25 mouse cellular contexts compared by ENCODE assay signal in the genomic region with DNA sequence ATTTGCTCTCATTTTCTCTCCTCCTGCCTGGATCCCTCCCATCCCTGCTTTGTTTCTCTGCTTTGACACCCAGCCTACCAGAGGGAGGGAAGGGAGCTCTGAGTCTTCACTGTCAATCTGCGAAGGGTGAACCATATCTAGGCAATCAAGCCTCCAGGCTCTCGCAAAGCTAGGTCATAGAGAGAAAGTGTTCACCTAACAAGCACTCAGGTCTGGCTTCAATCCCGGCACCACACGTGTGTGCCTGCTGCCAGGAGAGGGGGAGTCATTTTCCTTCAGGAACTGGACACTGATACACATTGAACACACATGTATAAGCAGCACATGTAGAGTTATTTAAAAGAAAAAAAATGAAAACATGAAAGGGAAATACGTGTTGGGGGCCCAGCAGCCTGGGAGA.
DNase-seq lines count a peak whose midpoint lies in the region; ATAC-seq and TF ChIP-seq lines count a peak whose summit lies in the region.
"Had no signal": no experiment of that assay in that cellular context is flagged by ENCODE, and none has a peak within 500 bp of the region (broad histone marks: within the 10 kb centered on the region; RNA-seq: fewer than 3 reads in every experiment).

No protein-coding gene starts in this region.

- no peak for TF ChIP-seq EP300 in heart, adult 2 months (IDR thresholded peaks at IDR 0.05; ENCODE audit: insufficient read depth, low read depth, low read length)

- TF ChIP-seq CTCF in heart, adult 2 months (IDR thresholded peaks at IDR 0.05): no peak
- no peak for TF ChIP-seq CTCF in brain, embryonic 14.5 days (IDR thresholded peaks at IDR 0.05; ENCODE audit: borderline replicate concordance, extremely low read depth, insufficient read depth, insufficient read length)

- peak overlapping the region; percentile 67 for H3K27ac ChIP-seq in heart, adult 2 months
- H3K27ac ChIP-seq in midbrain, embryonic 10.5 days (replicated peaks): peak overlapping the region; percentile 14; the same call in 1 of the 2 replicates
- no peak overlapping the region for H3K27ac ChIP-seq in midbrain, embryonic 14.5 days (replicated peaks; ENCODE audit: low read depth, low read length)
- H3K27ac ChIP-seq: embryonic facial prominence, embryonic 10.5 days; embryonic facial prominence, embryonic 15.5 days; forebrain, embryonic 13.5 days; hindbrain, embryonic 15.5 days; lung, embryonic 15.5 days; midbrain, embryonic 12.5 days; stomach, postnatal 0 days had no signal

- no peaks in the 10 kb centered on the region for H3K27me3 ChIP-seq in heart, adult 2 months (ENCODE audit: control insufficient read depth, insufficient read depth, low read length)
- no peaks in the 10 kb centered on the region for H3K27me3 ChIP-seq in midbrain, embryonic 10.5 days (ENCODE audit: low read depth, poor library complexity, severe bottlenecking)
- H3K27me3 ChIP-seq in midbrain, embryonic 14.5 days (ENCODE audit: control insufficient read depth, insufficient read depth, low read length): no peaks in the 10 kb centered on the region
- H3K27me3 ChIP-seq: embryonic facial prominence, embryonic 15.5 days; forebrain, embryonic 13.5 days; heart, embryonic 15.5 days; hindbrain, embryonic 15.5 days; lung, embryonic 15.5 days; midbrain, embryonic 12.5 days had no signal

- 0 out of 2 replicates have a peak, but pooled peaks cover 5% of the 10 kb centered on the region for H3K9me3 ChIP-seq in midbrain, embryonic 10.5 days (replicated peaks)
- no peaks in the 10 kb centered on the region for H3K9me3 ChIP-seq in midbrain, embryonic 14.5 days (ENCODE audit: control insufficient read depth, low read length)
- H3K9me3 ChIP-seq: embryonic facial prominence, embryonic 15.5 days; forebrain, embryonic 13.5 days; heart, embryonic 15.5 days; hindbrain, embryonic 15.5 days; midbrain, embryonic 12.5 days had no signal

- no peak overlapping the region for H3K9ac ChIP-seq in heart, adult 2 months (ENCODE audit: low read depth, low read length)
- no peak overlapping the region for H3K9ac ChIP-seq in midbrain, embryonic 14.5 days (replicated peaks; ENCODE audit: low read length)
- H3K9ac ChIP-seq: embryonic facial prominence, embryonic 15.5 days; forebrain, embryonic 13.5 days; heart, embryonic 15.5 days; hindbrain, embryonic 15.5 days; lung, embryonic 15.5 days; midbrain, embryonic 12.5 days had no signal

- intact Hi-C loops in heart, adult 2 months (cut with DNase I): no loop called here

- H3K79me2 ChIP-seq in heart, adult 2 months (replicated peaks; ENCODE audit: control insufficient read depth, insufficient read depth, low read length): no peaks in the 10 kb centered on the region

- peaks cover 1% of the 10 kb centered on the region; the same call in 1 of the 2 replicates for H3K4me1 ChIP-seq in heart, adult 2 months (ENCODE audit: control insufficient read depth, insufficient read depth, low read length)
- H3K4me1 ChIP-seq in midbrain, embryonic 10.5 days: peaks cover 25% of the 10 kb centered on the region
- 0 out of 2 replicates have a peak, but pooled peaks cover 4% of the 10 kb centered on the region for H3K4me1 ChIP-seq in midbrain, embryonic 14.5 days (ENCODE audit: control insufficient read depth, insufficient read depth, low read length)
- H3K4me1 ChIP-seq: embryonic facial prominence, embryonic 15.5 days; forebrain, embryonic 13.5 days; lung, embryonic 15.5 days had no signal

- H3K4me2 ChIP-seq in midbrain, embryonic 14.5 days (ENCODE audit: low read length): no peak overlapping the region
- H3K4me2 ChIP-seq: embryonic facial prominence, embryonic 15.5 days; forebrain, embryonic 13.5 days; heart, embryonic 15.5 days; hindbrain, embryonic 15.5 days; liver, embryonic 11.5 days; lung, embryonic 15.5 days; midbrain, embryonic 12.5 days had no signal

- no peak for TF ChIP-seq POLR2A in heart, adult 2 months (IDR thresholded peaks at IDR 0.05; ENCODE audit: insufficient read depth, low read depth, low read length)
- no peak for TF ChIP-seq POLR2A in brain, embryonic 14.5 days (IDR thresholded peaks at IDR 0.05; ENCODE audit: borderline replicate concordance, extremely low read depth, insufficient read depth, insufficient read length, poor library complexity, severe bottlenecking)

- peak; percentile 55 to 69 for DNase-seq in cerebellum, postnatal 25 days
- DNase-seq in cerebellum, adult 8-10 months: no peak
- DNase-seq in heart, adult 2 months: no peak
- DNase-seq in heart, postnatal 4 days: no peak
- no peak for DNase-seq in midbrain, embryonic 10.5 days (ENCODE audit: low spot score)
- DNase-seq in midbrain, embryonic 14.5 days: no peak
- DNase-seq in brain, embryonic 14.5 days (ENCODE audit: low read depth): peak; percentile 13
- DNase-seq: gastrocnemius, postnatal 36 days; kidney, postnatal 14 days; layer of hippocampus, adult 9-11 months; right cerebral cortex, postnatal 4 days; thymus, adult 18-20 months; thymus, postnatal 25 days had no signal

- 47% methylated on average over 5 of the region's 5 CpGs for WGBS in heart, adult 2 months
- WGBS in midbrain, embryonic 10.5 days: 74% methylated on average over 5 of the region's 5 CpGs
- 51% methylated on average over 5 of the region's 5 CpGs for WGBS in midbrain, embryonic 14.5 days

- no peak overlapping the region for H3K4me3 ChIP-seq in heart, adult 2 months
- H3K4me3 ChIP-seq in midbrain, embryonic 10.5 days: no peak overlapping the region
- H3K4me3 ChIP-seq in midbrain, embryonic 14.5 days (replicated peaks; ENCODE audit: low read depth, low read length): no peak overlapping the region
- H3K4me3 ChIP-seq: embryonic facial prominence, embryonic 10.5 days; embryonic facial prominence, embryonic 15.5 days; forebrain, embryonic 13.5 days; heart, embryonic 15.5 days; hindbrain, embryonic 15.5 days; lung, embryonic 15.5 days; midbrain, embryonic 12.5 days had no signal

- no peaks in the 10 kb centered on the region for H3K36me3 ChIP-seq in heart, adult 2 months (ENCODE audit: control insufficient read depth, insufficient read depth, low read length)
- no peaks in the 10 kb centered on the region for H3K36me3 ChIP-seq in midbrain, embryonic 10.5 days
- H3K36me3 ChIP-seq in midbrain, embryonic 14.5 days (ENCODE audit: control insufficient read depth, insufficient read depth, low read length): no peaks in the 10 kb centered on the region
- H3K36me3 ChIP-seq: embryonic facial prominence, embryonic 10.5 days; embryonic facial prominence, embryonic 15.5 days; heart, embryonic 15.5 days; hindbrain, embryonic 15.5 days; lung, embryonic 15.5 days; midbrain, embryonic 12.5 days had no signal

- no peak for ATAC-seq in midbrain, embryonic 14.5 days (ENCODE audit: low FRiP score, low TSS enrichment)
- ATAC-seq in granulocyte monocyte progenitor cell, adult 5-6 weeks (replicated peaks; ENCODE audit: poor library complexity, severe bottlenecking): no peak
- ATAC-seq: forebrain, embryonic 13.5 days; inflammation-experienced regulatory T-cells, adult 6 months; Patski had no signal

Comparison
In these comparisons a context has a peak if more than half of its experiments do, and no peak if none do; other contexts are left out.
1. DNase-seq: peak in cerebellum, postnatal 25 days (2 of 2) and brain, embryonic 14.5 days (single experiment); none in cerebellum, adult 8-10 months (single experiment), heart, adult 2 months (0 of 2), heart, postnatal 4 days (single experiment), midbrain, embryonic 10.5 days (single experiment) and midbrain, embryonic 14.5 days (single experiment).